Mouse (Mus musculus) small intestine, adult 2 months (tissue): ENCODE data around the gene Cyp4x1. TPM values are rescaled to one million over a fixed set of nuclear protein-coding genes. Genes with fewer than 3 reads are reported as not detected.

ENCODE experiments used
- H3K27ac ChIP-seq: fragments of 200-500 bp; 2 replicates; pipeline ENCODE4 v1.5.1; 2012; ENCODE audit warnings: low read depth, low read length, control low read depth, inconsistent platforms; ENCODE audit not compliant: insufficient read depth
- H3K27me3 ChIP-seq: fragments of 200-500 bp; 2 replicates; pipeline ENCODE4 v1.6.1; 2012; ENCODE audit warnings: mild to moderate bottlenecking, moderate library complexity, low read length, inconsistent platforms; ENCODE audit not compliant: control insufficient read depth, insufficient read depth
- H3K36me3 ChIP-seq: fragments of 200-500 bp; 2 replicates; pipeline ENCODE4 v1.6.1; 2012; ENCODE audit warnings: mild to moderate bottlenecking, low read length, control low read depth, inconsistent platforms; ENCODE audit not compliant: control insufficient read depth, insufficient read depth
- H3K4me1 ChIP-seq: fragments of 200-500 bp; 2 replicates; pipeline ENCODE4 v1.6.1; 2012; ENCODE audit warnings: low read length, inconsistent platforms, mixed read lengths; ENCODE audit not compliant: control insufficient read depth, insufficient read depth, insufficient read length
- H3K4me3 ChIP-seq: fragments of 200-500 bp; 2 replicates; pipeline ENCODE4 v1.5.1; 2012; ENCODE audit warnings: low read depth, mild to moderate bottlenecking, control low read depth, inconsistent platforms, low read length, moderate library complexity
- CTCF ChIP-seq: fragments of 200-500 bp; IDR thresholded peaks from 2 replicates; pipeline ENCODE4 v1.5.1; 2012; ENCODE audit warnings: low read depth, mild to moderate bottlenecking, control low read depth, inconsistent platforms, low read length, moderate library complexity, mixed read lengths; ENCODE audit not compliant: insufficient replicate concordance, insufficient read length; ENCODE audit errors: extremely low read depth
- POLR2A ChIP-seq: fragments of 200-500 bp; IDR thresholded peaks from 2 replicates; pipeline ENCODE4 v1.6.1; 2012; ENCODE audit warnings: low read depth, mild to moderate bottlenecking, control low read depth, inconsistent platforms, low read length, moderate library complexity
- WGBS: fragments of 180-500 bp; shearing (Covaris S2); methylation state at CpG from one replicate; pipeline ENCODE4 v1.1.7; 2018; 5-methylcytosine and 5-hydroxymethylcytosine counted together
- polyA plus RNA-seq: library from polyadenylated mRNA; depleted of rRNA; stranded (reverse); fragments of >200 nt; gene quantifications from 2 replicates; pipeline ENCODE4 v1.2.3, GENCODE M21; 2012

Cyp4x1 gene
- polyA plus RNA-seq, 1 experiment: not detected

DNA sequence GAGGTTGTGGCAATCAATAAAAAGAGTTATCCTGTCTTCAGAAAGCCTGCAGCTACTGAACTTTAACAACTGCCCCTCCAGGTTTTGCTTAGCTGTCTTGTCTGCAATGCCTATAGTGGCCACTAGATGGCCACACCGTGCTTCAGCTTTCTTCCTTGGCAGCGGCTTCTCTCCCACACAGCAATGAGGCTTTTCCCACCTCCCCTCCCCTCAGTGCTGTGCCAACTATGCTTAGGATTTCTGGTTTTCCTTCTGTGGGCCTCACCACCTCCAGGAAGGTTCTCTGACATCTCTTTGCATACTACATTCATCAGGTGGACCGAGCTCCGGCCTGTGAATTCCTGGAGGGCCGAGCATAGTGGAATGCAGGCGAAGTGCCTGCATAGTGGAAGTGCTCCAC lies 32.4 kb downstream of the Cyp4x1 start:
- TF ChIP-seq POLR2A: no peak
- TF ChIP-seq CTCF: peak; percentile 87; the same call in 1 of the 2 replicates
- no peak overlapping the region for H3K4me3 ChIP-seq
- no peaks in the 10 kb centered on the region for H3K27me3 ChIP-seq
- 42% methylated on average over 6 of the region's 6 CpGs for WGBS
- no peak overlapping the region for H3K27ac ChIP-seq
- H3K4me1 ChIP-seq: peaks cover under 1% of the 10 kb centered on the region; the same call in 1 of the 2 replicates
- H3K36me3 ChIP-seq: no peaks in the 10 kb centered on the region

GRCm38 (mm10) chr4:115097146-115097496 lies 37.0 kb downstream of the Cyp4x1 start:
- TF ChIP-seq POLR2A (no peak), CTCF (peak; percentile 69; the same call in 1 of the 2 replicates)
- no peak overlapping the region for H3K27ac ChIP-seq
- under 1% methylated on average over 6 of the region's 6 CpGs for WGBS
- H3K4me1 ChIP-seq: peaks cover 8% of the 10 kb centered on the region
- 0 out of 2 replicates have a peak, but pooled peaks cover 3% of the 10 kb centered on the region for H3K27me3 ChIP-seq
- no peaks in the 10 kb centered on the region for H3K36me3 ChIP-seq
- peak overlapping the region; percentile 42 for H3K4me3 ChIP-seq

GRCm38 (mm10) chr4:115096435-115097145 lies 37.5 kb downstream of the Cyp4x1 start:
- 11% methylated on average over 11 of the region's 11 CpGs for WGBS
- no peak overlapping the region for H3K27ac ChIP-seq
- TF ChIP-seq CTCF (no peak), POLR2A (no peak)
- peak overlapping the region; percentile 42 for H3K4me3 ChIP-seq
- H3K36me3 ChIP-seq: no peaks in the 10 kb centered on the region
- H3K4me1 ChIP-seq: peaks cover 8% of the 10 kb centered on the region
- H3K27me3 ChIP-seq: 0 out of 2 replicates have a peak, but pooled peaks cover 3% of the 10 kb centered on the region

DNA sequence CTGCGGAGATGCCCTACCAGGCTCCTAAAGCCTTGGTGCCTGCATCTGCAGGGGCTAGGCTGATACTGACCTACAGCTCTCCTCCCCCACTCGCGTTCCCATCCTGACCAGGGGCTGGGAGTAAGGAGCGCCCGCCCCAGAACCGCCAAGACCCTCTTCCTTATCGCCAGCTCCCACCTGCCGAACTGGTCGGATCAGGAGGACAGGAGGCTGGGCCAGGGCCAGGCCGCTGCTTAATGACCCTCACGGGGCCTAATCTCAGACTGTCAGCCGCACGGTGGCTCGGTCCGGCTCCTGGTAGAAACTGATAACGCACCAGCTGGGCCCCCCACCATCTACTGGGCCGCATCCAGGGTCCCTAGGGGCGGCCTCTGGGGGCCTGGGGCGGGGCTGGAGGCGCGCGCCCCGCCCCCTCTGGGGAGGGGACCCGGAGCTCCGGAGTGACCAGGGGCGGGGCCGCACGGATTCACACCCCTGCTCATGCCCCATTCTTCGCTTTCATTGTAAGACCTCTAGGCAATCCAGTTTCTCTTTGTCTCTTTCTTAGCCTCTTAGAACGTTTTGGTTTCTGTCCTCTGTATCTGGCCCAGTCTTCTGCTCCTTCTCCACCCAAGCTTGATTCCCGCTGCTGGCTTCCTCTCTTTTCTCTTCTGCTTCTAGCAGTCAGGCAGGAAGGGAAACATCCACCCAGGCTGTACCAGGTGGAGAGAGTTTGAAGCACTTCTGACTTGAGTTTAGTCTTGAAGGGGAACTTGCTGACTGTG lies 38.2 kb downstream of the Cyp4x1 start:
- TF ChIP-seq CTCF (no peak), POLR2A (no peak)
- H3K36me3 ChIP-seq: no peaks in the 10 kb centered on the region
- 0 out of 2 replicates have a peak, but pooled peaks cover 3% of the 10 kb centered on the region for H3K27me3 ChIP-seq
- peaks cover 8% of the 10 kb centered on the region for H3K4me1 ChIP-seq
- no peak overlapping the region for H3K27ac ChIP-seq
- peak overlapping the region; percentile 44 for H3K4me3 ChIP-seq
- WGBS: 2% methylated on average over 31 of the region's 31 CpGs

- Histone ChIP-seq H3K27ac (no peak overlapping the region), H3K4me1 (peaks cover 9% of the 10 kb centered on the region), H3K4me3 (no peak overlapping the region), H3K27me3 (0 out of 2 replicates have a peak, but pooled peaks cover 3% of the 10 kb centered on the region), H3K36me3 (no peaks in the 10 kb centered on the region)
- TF ChIP-seq POLR2A (no peak), CTCF (no peak)
- 89% methylated on average over 2 of the region's 2 CpGs for WGBS
These were observed 40.0 kb downstream of the Cyp4x1 start for GRCm38 (mm10) chr4:115094056-115094455.

DNA sequence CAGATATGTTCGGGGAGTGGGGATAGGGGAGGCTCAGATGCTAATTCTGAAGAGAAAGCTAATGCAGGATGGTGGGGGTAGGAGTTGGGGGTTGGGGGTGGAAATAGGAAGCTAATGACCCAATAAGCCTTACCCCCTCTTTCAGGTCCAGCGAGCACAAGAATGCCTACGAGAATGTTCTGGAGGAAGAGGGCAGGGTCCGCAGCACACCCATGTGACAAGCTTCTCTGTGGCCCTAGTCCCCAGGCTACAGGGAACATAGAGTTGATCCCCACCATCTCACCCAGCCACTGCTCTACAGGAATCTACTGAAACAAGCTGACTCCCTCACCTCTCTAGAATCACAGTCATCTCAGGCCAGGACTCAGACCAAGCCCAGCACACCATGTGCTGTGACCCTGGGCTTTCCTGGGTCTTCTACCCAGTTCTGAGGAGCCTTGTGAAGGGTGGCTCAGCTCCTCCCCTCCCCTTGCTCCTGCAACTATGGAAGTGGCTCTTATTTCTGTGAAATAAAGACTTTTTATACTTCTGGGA lies 40.7 kb downstream of the Cyp4x1 start:
- WGBS: 89% methylated on average over 4 of the region's 4 CpGs
- H3K27me3 ChIP-seq: 0 out of 2 replicates have a peak, but pooled peaks cover 3% of the 10 kb centered on the region
- peaks cover 11% of the 10 kb centered on the region for H3K4me1 ChIP-seq
- no peak overlapping the region for H3K27ac ChIP-seq
- no peaks in the 10 kb centered on the region for H3K36me3 ChIP-seq
- no peak overlapping the region for H3K4me3 ChIP-seq
- TF ChIP-seq POLR2A (no peak), CTCF (no peak)

- no peak for TF ChIP-seq POLR2A
- TF ChIP-seq CTCF: no peak
- WGBS: 86% methylated on average over 3 of the region's 3 CpGs
- Histone ChIP-seq H3K27ac (no peak overlapping the region), H3K27me3 (0 out of 2 replicates have a peak, but pooled peaks cover 3% of the 10 kb centered on the region), H3K36me3 (no peaks in the 10 kb centered on the region), H3K4me1 (peaks cover 12% of the 10 kb centered on the region), H3K4me3 (no peak overlapping the region)
These were observed 42.3 kb downstream of the Cyp4x1 start for GRCm38 (mm10) chr4:115091806-115092205.
